Mouse (Mus musculus) adrenal gland, postnatal 36 days (tissue): ENCODE results near the gene Dock1. TPM values are rescaled to one million over a fixed set of nuclear protein-coding genes. Genes with fewer than 3 reads are reported as not detected.

Experiments used
- DNase-seq, 2 experiments: peaks; one replicate each; pipeline ENCODE4 v3.0.0; 2021; ENCODE audit warnings: mixed read lengths in 1 of 2
- long read RNA-seq, 2 experiments: library from polyadenylated mRNA; stranded (forward); transcript quantifications; one replicate each; pipeline ENCODE4 v2.0.0; 2021; ENCODE audit warnings: borderline sequencing depth in 2 of 2
- total RNA-seq, 2 experiments: library from RNA; stranded (reverse); gene quantifications; 2 replicates each; pipeline ENCODE4 v1.2.3; 2021

Dock1 gene
- total RNA-seq: 100 to 1,000 TPM; 148 to 181 TPM
- long read RNA-seq, experiment 1, partial matches to known transcripts: 13 of 29 reads
- long read RNA-seq, experiment 1, other reads (novel, unspliced or antisense): 11 of 29 reads
- long read RNA-seq, experiment 2, partial matches to known transcripts: 8 of 14 reads
- long read RNA-seq, experiment 2, other reads (novel, unspliced or antisense): 5 of 14 reads

- DNase-seq: peak; percentile 89 to 91
Measured at GRCm38 (mm10) chr7:134670312-134671002, at the start of gene Dock1. Dock1 (plus strand) TSS chr7:134670654.

GRCm38 (mm10) chr7:134627906-134628305 lies 42.5 kb upstream of the Dock1 start:
- peak; percentile 67 to 73 for DNase-seq

- no peak for DNase-seq
Measured at GRCm38 (mm10) chr7:134650246-134650830, 20.1 kb upstream of the Dock1 start.

GRCm38 (mm10) chr7:134651071-134651470 lies 19.4 kb upstream of the Dock1 start:
- no peak for DNase-seq

GRCm38 (mm10) chr7:134663241-134663640 lies 7.2 kb upstream of the Dock1 start:
- DNase-seq: no peak

- DNase-seq: peak; percentile 79 to 82
Measured at GRCm38 (mm10) chr7:134665642-134666282, 4.7 kb upstream of the Dock1 start.

- peak; percentile 74 to 87 for DNase-seq
Measured at GRCm38 (mm10) chr7:134667271-134667702, 3.2 kb upstream of the Dock1 start.

- no peak for DNase-seq
Measured at GRCm38 (mm10) chr7:134669474-134670311, 761 bp upstream of the Dock1 start.

GRCm38 (mm10) chr7:134671003-134671461 lies 578 bp downstream of the Dock1 start:
- peak; percentile 53 to 69 for DNase-seq

GRCm38 (mm10) chr7:134671467-134671901 lies 1.0 kb downstream of the Dock1 start:
- peak; percentile 43 to 59 for DNase-seq

GRCm38 (mm10) chr7:134673135-134673534 lies 2.7 kb downstream of the Dock1 start:
- DNase-seq: no peak

GRCm38 (mm10) chr7:134673952-134674351 lies 3.5 kb downstream of the Dock1 start:
- peak; percentile 57 to 64 for DNase-seq

- peak; percentile 45 to 68 for DNase-seq
Measured at GRCm38 (mm10) chr7:134677852-134678251, 7.4 kb downstream of the Dock1 start.

- DNase-seq: peak; percentile 78 to 79
Measured at GRCm38 (mm10) chr7:134679314-134680158, 9.1 kb downstream of the Dock1 start.

- no peak for DNase-seq
Measured at GRCm38 (mm10) chr7:134680161-134680560, 9.7 kb downstream of the Dock1 start.

- peak in 1 of 2 experiments; percentile 1 for DNase-seq
Measured at GRCm38 (mm10) chr7:134681729-134682527, 11.5 kb downstream of the Dock1 start.

- DNase-seq: peak; percentile 58 to 63
Measured at GRCm38 (mm10) chr7:134688332-134688731, 17.9 kb downstream of the Dock1 start.

GRCm38 (mm10) chr7:134690118-134690517 lies 19.7 kb downstream of the Dock1 start:
- no peak for DNase-seq

GRCm38 (mm10) chr7:134690806-134691205 lies 20.4 kb downstream of the Dock1 start:
- DNase-seq: no peak

- no peak for DNase-seq
Measured at GRCm38 (mm10) chr7:134693325-134693724, 22.9 kb downstream of the Dock1 start.
